Mouse (Mus musculus): Measurements from ENCODE around the gene Tbc1d30.

Gene Tbc1d30

GRCm38 (mm10) chr10:121351066-121351581, at the start of gene Tbc1d30:
Tbc1d30 (minus strand) TSS chr10:121351278.
- in situ Hi-C loops (cut with MboI, MseI) = no loop called here

GRCm38 (mm10) chr10:121398599-121398998, 47.5 kb upstream of the Tbc1d30 start:
- in situ Hi-C loops (cut with MboI, MseI) = no loop called here

- in situ Hi-C loops (cut with MboI, MseI) = no loop called here
These were observed 44.6 kb upstream of the Tbc1d30 start for GRCm38 (mm10) chr10:121395542-121396176.

- in situ Hi-C loops (cut with MboI, MseI) = no loop called here
These were observed 43.8 kb upstream of the Tbc1d30 start for GRCm38 (mm10) chr10:121394789-121395325.

GRCm38 (mm10) chr10:121394270-121394669, 43.2 kb upstream of the Tbc1d30 start:
- in situ Hi-C loops (cut with MboI, MseI) = no loop called here

- in situ Hi-C loops (cut with MboI, MseI) = no loop called here
These were observed 40.8 kb upstream of the Tbc1d30 start for GRCm38 (mm10) chr10:121391901-121392300.

- in situ Hi-C loops (cut with MboI, MseI) = no loop called here
These were observed 39.5 kb upstream of the Tbc1d30 start for GRCm38 (mm10) chr10:121390602-121391001.

- in situ Hi-C loops (cut with MboI, MseI) = no loop called here
These were observed 35.3 kb upstream of the Tbc1d30 start for GRCm38 (mm10) chr10:121386347-121386746.

GRCm38 (mm10) chr10:121385695-121386094, 34.6 kb upstream of the Tbc1d30 start:
- in situ Hi-C loops (cut with MboI, MseI) = no loop called here

- in situ Hi-C loops (cut with MboI, MseI) = no loop called here
These were observed 33.6 kb upstream of the Tbc1d30 start for GRCm38 (mm10) chr10:121384710-121385109.

- in situ Hi-C loops (cut with MboI, MseI) = no loop called here
These were observed 30.2 kb upstream of the Tbc1d30 start for GRCm38 (mm10) chr10:121381280-121381679.

- in situ Hi-C loops (cut with MboI, MseI) = no loop called here
These were observed 28.3 kb upstream of the Tbc1d30 start for GRCm38 (mm10) chr10:121379387-121379786.

- in situ Hi-C loops (cut with MboI, MseI) = no loop called here
These were observed 25.6 kb upstream of the Tbc1d30 start for GRCm38 (mm10) chr10:121376530-121377271.

GRCm38 (mm10) chr10:121375649-121376493, 24.8 kb upstream of the Tbc1d30 start:
- in situ Hi-C loops (cut with MboI, MseI) = no loop called here

GRCm38 (mm10) chr10:121374693-121375620, 23.9 kb upstream of the Tbc1d30 start:
- in situ Hi-C loops (cut with MboI, MseI) = no loop called here

- in situ Hi-C loops (cut with MboI, MseI) = no loop called here
These were observed 22.9 kb upstream of the Tbc1d30 start for GRCm38 (mm10) chr10:121374013-121374412.

GRCm38 (mm10) chr10:121370777-121371176, 19.7 kb upstream of the Tbc1d30 start:
- in situ Hi-C loops (cut with MboI, MseI) = no loop called here

- in situ Hi-C loops (cut with MboI, MseI) = no loop called here
These were observed 17.8 kb upstream of the Tbc1d30 start for GRCm38 (mm10) chr10:121368783-121369465.

GRCm38 (mm10) chr10:121367780-121368179, 16.7 kb upstream of the Tbc1d30 start:
- in situ Hi-C loops (cut with MboI, MseI) = no loop called here

GRCm38 (mm10) chr10:121367271-121367670, 16.2 kb upstream of the Tbc1d30 start:
- in situ Hi-C loops (cut with MboI, MseI) = no loop called here
